Mouse (Mus musculus): Measurements from ENCODE around the gene Abcd3.
"Not testable (repeated sequence)": the region's sequence is repeated elsewhere in the genome, so short reads cannot be mapped to it uniquely, and the experiment has no call there.

The Abcd3 gene

DNA sequence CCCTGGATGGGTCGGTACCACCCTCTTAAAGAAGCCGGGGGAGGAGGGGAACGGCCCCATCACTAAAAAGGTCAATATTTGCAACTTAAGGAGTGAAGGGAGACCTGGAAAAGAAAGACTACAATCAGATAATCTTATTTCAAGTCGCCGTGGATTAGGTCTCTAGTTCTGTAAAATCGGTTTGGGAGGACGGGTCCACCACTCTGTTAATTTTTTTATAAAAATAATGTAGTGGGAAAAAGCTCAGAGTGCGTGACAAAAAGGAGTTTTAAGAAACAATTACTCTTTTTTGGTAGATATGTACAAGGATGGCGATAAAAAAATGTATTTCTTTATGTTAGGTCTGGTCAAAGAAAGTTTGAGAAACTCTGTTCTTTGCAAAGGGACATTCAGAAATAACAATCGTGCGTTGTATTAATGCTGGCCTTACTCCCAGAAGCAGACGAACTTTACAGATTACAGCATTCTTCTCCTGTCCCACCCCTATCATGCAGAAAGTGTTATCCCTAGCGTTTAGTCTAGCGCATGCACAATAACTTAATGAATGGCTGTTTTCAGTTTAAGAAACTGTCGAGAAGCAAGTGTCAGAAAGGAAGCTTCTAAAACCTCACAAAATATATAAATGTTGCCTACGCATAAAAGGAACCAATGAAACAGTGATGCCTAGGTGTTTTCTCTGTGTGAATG is 590 bp upstream of the Abcd3 start:
- DNase-seq: no peak

DNA sequence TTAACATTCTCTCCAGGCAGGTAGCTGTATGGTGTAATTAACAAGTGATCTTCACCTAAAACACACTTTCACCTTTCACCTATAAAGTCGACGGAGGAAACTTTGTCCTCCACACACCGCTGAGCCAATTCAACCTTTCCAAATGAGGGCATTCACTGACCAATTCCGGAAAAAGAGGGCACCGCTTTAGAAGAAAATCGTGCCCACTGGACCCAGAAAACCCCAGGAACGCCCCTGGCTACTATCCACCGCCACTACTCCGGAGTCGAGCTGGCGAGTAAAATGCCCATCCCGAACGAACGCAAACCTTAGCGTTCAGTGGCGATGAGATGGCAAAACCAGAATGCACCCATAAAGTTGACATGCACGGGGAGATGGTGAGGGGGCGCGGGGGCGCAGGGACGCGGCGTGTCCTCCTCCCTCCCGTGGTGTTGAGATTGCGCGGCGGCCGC is 663 bp downstream of the Abcd3 start:
- no peak for DNase-seq

DNA sequence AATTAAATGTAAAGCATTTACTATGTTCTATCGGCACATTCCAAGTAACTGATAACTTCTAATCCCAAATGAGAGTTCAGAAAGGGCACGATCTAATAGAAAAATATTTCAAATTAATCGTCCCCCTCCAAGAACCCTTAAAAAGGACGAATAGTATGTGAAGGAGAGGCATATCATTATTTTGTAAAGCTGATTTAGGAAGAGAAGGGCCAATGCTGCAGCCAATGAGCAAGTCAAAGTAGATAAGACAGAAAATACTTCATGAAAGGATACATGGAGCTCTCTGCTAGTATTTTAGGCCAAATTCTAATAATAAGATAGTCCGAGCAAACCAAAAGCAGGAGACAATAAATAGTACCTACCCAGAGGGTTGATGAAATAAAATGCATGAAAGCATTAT is 1.3 kb downstream of the Abcd3 start:
- no peak for DNase-seq

DNA sequence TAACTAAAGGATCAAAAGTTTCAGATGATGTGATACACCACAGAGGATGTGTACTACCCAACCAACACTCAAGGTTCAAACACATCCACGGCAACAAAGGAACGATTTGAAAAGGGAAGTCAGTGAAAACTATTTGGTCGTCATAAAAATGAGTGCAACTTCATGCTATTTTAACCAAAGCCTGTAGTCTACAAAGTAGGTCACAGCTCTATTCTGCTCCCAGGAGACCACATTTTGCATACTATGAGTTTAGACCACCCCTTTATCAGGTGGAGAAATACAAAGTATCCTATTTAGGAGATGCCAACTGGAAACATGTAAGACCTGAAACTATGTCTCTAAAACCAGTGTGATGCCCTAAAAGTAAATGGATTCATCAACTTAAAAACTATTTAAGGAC is 6.9 kb downstream of the Abcd3 start:
- DNase-seq: no peak

DNA sequence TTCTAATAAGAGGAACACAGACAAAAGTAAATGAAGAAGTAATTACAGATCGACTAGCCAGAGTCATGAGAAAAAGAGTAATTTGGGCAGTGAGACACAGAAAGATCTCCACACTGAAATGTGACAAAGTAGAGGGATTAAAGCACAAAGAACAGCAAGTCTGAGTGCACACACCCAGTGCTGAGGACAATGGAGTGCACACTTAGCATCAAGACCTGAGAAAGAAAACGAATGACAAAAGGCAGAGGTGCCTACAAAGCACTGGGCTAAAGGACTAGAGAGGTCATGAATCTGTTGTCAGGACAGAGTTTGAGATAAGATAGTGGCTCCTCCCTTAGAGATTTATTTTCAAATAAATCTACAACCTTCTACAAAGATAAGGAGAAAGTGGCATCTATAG is 20.9 kb downstream of the Abcd3 start:
- DNase-seq: no peak

DNA sequence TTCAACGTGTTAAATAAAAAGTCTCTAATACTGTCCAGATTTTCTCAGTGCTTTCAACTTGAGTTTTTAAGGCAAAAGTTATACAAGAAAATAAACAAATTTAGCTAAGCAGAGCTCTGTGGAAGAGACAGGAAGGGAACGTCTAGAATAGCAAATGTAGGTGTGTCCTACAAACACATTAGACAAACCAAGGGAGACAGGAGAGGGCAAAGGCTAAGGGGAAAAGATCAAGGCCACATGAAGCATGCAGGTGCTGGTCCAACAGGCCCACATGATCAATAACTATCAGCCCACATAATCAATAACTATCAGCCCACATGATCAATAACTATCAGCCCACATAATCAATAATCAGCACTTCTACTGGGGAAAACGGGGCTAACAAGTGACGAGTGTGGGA is 22.9 kb downstream of the Abcd3 start:
- DNase-seq: no peak

DNA sequence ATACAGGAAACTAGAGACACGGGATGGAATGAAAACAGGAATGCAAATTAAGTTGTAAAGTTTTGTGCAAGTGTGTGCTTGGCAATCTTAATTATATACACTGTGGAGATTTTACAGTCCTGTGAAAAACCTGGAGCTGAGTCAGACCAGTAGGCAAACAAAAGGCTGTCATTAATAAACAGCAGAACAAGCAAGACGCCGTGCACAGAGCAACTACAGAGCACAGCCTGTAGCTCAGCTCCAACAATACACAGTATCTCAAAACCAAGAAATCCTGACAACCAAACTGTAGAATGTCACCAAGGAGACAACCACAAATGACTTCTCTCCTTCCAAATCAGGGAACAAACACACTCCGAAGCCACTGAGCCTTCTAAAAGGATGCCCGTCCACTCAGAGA is 24.7 kb downstream of the Abcd3 start:
- no peak for DNase-seq

DNA sequence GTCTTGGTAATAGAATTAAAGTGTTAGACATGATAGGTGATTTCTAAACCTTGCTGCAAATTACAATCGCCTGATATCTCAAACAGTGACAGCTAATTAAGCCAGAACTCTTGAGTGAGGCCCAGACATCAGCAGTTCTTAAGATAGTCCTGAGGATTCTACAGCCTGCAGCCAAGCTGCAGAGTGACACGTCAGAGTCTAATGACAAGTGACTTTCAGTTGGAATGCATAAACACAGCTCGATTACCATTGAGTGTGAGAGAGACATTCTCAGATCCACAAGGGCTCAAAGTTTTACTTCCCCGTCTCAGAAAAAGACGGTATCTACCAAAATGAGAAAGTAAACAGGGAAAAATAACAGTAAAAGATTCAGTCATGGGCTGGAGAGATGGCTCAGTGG is 25.3 kb downstream of the Abcd3 start:
- no peak for DNase-seq

DNA sequence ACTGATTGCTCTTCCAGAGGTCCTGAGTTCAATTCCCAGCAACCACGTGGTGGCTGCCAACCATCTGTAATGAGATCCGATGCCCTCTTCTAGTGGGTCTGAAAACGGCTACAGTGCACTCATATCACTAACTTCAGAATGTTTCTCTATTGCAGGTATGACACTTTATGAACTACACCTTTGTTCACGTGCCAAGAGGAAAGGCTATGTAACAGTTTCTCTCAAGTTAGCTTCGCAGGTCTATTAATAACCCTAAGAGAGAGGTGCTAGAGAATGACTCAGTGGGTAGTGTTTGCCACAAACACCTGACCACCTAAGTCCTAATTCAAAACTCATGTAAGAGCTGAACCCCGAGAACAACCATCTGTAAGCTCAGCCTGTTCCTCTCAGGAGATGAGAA is 32.1 kb downstream of the Abcd3 start:
- no peak for DNase-seq

DNA sequence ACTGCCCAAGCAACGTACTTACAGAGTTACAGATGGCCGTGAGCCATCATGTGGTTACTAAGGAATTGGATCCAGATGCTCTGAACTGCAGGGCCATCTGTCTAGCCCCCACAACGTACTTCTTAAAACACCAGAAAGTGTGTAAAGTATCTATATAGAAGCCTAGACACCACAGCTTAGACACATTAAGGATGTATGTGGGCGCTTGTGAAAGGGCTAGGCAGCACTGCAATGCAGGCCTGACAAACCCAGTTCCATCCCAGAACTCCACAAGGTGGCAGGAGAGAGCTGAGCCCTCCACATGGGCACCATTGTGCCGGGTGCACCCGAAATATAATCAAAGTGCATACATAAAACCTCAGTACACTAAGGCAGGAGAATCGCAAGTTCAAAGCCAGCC is 37.2 kb downstream of the Abcd3 start:
- peak; percentile 48 to 52 for DNase-seq

DNA sequence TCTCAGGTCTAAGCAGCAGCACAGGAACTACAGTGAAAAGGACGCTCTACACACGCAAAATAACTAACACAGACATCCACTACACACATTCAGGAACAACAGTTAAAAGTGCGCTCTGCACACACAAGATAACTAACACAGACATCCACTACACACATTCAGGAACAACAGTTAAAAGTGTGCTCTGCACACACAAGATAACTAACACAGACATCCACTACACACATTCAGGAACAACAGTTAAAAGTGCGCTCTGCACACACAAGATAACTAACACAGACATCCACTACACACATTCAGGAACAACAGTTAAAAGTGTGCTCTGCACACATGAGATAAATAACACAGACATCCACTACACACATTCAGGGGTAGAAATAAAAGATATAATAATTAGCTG is 41.8 kb downstream of the Abcd3 start:
- not testable (repeated sequence) for DNase-seq

DNA sequence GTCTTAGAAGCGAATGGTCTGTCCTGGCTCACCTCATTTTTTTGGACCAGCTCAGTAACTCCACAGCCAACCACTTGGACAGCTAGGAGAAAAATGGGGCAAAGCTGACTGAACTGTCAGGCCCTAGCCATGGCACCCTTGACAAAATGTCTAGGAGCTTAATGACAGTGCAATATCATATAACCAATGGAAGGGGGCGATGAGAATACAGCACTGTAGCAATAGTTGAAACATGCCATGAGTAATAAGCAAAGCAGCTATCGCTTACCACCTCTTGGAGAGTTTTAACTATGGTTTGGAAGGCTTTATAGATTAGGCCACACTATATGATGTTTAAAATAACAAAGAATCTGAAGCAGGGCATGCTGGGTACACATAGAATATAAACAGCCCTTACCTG is 46.3 kb downstream of the Abcd3 start:
- no peak for DNase-seq

DNA sequence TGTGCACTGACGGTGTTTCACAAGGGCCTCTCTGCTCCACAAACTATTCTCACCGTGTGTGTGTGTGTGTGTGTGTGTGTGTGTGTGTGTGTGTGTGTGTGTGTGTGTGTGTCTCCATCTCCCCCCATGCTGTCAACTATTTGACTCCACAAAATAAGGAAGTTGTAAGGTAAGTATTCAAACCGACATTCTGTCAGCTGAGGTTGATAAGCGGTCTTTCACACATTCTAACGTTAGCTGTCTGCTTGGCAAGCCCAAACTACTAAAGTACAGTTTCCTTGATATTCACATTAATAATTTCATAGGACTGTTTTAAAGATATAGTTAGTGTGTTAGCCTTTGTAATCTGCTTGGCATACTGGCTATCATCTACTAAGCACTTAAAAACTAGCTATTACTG is 48.3 kb downstream of the Abcd3 start:
- DNase-seq: no peak

DNA sequence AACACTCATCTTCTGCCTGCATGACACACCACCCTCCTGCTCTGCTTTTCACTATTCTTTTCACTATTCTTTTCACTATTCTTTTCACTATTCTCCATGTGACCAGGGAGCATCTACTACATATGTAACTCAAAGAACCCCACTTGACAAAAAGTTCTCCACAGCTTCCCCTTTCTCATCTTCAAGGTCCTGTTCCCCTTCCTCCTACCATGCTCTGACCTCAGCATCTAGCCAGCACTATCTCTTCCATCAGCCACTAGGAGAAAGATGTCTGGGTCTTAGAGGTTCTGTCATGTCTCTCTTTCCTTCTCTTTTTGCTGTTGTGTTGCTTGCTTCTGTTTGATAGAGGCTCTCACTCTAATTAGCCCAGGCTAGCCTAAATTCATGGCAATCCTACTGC is 49.1 kb downstream of the Abcd3 start:
- no peak for DNase-seq

DNA sequence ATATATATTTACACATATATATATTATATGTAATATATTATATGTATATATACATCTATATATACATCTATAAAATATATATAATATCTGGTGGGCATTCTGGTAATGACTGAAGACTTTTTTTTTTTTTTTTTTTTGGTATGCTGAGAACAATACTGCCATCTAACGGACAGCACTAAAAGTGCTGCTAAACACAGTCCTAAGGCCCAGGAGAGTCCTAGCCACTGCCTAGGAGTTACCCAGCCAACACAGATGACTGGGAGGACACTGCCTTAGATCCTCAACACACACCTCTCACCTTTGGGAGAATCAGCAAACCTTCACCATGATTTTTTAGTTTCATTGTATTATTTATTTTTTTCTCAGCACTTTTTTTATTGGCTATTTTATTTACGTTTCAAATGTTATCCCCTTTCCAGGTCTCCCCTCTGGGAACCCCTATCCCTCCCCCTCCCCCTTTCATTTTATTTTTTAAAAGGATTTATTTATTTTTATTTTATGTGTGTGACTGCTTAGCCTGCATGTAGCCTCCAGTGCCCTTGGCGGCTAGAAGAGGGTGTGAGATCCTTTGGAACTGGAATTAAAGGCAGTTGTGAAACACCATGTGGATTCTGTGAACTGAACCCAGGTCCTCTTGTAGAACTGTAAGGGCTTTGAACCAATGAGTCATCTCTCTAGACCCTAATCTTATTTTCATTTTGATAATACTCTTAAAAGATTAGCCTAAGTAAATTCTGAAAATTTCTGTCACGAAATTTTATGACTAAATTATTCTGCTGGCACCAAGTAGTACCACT is 52.8 kb downstream of the Abcd3 start:
- DNase-seq: no peak

DNA sequence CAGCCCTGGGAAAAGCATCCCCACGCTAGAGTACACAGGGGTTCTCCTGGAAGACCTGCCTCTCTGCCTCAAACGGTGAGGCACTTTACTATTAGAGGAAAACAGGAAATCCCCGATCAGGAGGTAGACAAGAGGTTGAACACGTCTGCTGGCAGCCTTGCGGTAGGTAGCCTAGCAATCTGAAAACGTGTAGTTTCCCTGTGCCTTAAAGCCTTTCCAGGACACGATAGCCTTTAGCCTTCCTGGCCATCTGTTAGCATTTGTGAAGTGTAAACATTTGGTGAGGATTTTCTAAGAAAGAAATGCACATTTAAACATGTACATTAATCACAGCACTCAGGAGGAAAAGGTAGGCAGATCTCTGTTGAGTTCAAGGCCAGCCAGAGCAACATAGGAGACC is 56.7 kb downstream of the Abcd3 start:
- DNase-seq: no peak

DNA sequence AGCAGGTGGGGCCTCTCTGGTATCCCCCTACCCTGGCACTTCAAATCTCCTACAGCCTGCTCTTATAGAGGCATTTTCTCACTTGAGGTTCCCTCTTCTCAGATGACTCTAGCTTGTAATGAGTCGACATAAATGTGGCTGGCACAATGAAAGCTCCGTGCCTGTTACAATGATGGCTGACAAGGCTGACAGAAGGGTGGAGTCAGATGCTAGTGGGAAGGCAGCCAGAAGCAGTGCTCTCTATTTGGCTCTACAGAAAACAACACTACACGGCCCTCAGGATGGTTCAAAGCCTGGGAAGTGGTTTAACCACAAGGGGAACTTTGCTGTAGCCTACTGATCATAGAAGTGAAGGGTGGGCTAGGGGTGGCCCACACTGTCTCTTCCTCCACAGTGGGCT is 60.0 kb downstream of the Abcd3 start:
- peak; percentile 9 to 14 for DNase-seq

DNA sequence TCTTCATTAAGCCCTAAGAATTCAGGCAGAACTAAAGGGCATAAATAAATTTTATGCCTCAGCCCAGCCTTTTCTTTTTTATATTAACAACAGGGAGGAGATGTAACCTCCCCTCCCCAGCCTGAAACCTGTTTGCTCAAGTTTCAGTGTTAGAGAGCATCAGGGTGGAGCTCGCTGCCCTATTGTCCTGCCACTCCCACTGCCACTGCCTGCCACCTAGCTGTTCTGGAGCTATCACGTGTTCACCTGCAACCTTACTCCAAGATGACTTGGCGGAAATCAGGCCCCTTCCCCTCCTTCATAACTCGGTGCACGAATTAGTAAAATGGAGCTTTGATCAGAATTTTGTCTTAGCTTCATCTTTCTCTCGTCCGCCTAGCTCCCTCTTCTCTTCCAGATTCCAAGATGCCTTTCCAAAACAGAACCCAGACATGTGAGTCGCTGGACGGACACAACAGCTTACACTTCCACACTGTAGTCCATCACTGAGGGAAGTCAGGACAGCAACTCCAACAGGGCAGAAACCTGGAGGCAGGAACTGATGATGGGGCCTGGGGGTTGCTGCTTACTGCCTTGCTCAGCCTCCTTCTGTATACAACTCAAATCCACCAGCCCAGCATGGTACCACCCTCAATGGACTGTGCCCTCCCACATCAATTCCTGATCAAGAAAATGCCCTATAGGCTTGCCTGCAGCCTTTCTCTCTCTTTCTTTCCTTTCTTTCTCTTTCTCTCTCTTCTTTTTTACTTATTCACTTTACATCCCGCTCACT is 60.6 kb downstream of the Abcd3 start:
- DNase-seq: not testable (repeated sequence)

DNA sequence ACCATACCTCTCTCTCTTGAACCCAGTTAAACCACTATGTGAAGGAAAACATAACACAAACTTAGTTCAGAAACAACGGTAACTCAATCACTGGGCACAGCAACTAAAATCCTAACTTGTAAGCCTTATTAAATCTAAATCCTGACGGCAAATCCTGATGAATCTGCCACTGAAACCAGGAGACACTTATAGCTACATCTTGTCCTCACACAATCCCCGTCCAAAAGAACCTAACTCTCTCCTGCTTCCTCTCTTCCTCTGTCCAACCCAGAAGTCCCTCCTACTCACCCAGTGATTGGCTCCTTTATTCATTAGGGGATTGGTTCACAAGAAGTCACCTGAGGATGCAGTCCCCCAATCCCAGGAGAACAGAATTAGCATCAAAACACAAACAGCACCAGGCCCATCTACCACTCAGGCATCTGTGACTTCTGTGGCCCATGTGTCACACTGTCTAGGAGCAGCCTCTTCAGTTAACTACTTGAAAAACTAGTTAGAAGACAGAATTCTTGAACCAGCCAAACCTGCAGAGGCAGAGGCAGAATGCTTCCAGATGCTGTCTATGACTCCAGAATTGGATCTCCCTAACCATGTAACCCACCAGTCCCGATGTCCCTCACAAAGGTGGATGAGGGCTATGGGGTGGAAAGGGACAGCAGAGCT is 73.8 kb downstream of the Abcd3 start:
- DNase-seq: not testable (repeated sequence)

DNA sequence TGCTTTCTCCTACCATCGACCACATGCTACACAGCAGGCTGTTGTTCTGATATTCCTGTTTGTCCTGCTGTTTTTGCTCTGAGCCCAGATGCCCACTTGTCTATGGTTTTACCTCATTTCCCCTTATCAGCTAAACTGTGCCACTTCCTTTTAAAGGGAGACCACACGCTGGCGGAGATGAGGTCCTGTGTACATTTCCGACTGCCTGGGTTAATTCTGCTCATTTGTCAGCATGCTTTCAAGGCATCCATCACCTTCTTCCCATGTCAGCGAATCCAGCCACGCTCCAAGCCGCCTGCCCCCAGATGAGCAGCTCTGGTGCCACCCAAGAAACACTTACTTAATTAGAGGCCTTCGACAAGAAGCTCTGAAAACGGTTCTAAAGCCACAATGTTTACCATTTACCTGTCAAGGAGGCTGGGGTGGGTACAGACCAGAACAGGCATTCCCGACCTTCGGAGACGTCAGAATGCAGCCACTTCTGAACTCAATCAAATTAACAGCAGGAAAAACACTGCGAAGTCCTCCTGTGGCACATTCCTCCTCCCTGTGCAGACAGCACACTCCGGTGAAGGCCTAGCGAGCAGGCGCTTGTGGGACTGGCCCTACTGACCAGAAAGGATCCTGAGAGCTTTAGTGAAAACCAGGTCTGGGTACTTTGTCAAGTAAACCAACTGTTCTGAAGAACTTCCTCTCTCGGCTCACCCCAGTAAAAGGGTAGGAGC is 75.5 kb downstream of the Abcd3 start:
- DNase-seq: no peak

DNA sequence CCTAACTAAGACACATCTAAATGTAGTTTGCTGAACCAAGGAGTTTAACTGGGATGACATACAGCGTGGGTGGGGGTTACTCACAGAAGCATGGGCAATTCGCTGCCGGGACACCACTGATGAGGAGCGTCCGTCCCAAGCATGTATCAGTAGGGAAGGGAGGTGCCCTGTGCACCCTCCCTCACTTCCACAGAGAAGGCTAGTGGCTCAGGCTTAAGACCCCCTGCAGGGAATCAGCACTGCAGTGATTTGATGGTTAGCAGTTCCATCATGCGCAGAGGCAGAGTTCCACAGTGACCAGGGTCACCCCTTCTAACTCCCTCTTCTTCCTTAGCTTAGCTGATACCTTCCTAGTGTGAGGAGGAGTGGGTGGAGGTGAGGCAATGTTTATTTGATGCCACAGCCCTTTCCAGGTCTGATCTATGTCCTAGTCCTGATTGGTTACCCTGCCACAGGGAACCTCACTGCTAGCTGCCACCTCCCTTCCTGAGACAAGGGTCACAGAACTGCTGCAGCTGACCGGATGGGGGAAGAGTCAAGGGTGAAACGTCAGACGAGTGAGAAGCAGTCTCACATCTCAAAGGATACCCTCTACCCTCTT is 76.3 kb downstream of the Abcd3 start:
- DNase-seq: no peak

DNA sequence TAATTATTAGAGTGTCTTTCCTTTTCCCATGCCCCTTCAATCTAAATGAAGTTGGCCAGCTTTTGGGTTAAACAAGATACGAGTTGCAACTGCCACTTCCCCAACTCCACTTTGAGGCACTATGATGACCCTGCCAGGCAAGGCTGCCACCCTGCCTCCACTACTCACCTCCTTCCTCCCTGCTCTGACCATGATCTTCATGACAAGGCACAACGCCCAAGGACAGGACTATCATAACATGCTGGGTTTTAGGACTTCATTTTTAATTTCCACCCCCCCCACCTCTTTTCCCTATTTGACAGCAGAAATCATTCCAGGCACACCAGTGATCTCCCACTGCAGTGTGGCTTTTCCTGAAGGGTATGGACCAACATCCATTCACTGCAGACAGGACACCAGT is 77.2 kb downstream of the Abcd3 start:
- DNase-seq: no peak
